Mouse (Mus musculus): Measurements from ENCODE around the gene Snrnp35.

DNA sequence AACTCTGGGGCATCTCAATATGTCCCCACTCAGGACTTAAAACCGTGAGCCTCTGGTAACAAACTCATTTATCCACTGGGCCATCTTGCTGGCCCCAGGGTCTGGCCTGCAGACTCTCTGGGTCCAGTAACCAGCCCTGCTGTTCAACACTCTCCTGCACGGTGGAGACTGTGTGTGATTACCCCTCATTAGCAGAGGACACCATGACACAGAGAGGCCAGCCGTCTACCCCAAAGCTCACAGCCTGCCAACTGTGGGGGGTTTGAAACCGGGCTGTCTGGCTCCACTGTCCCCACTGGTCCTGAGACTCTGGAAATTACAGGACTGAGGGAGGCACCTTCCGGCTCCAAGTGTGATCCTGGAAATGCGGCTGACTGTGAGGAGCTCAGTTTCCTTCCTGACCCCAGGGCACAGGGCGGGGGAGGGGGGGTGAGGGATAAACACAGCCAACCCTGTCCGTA, 46.3 kb downstream of the Snrnp35 start:
- TF ChIP-seq POLR2A (IDR thresholded peaks at IDR 0.05; ENCODE audit: borderline replicate concordance, extremely low read depth, low read depth, low read length) (peak; percentile 31; the same call in 1 of the 2 replicates), CTCF (IDR thresholded peaks at IDR 0.05; ENCODE audit: insufficient read depth, low read length) (no peak)
